Mouse (Mus musculus) adrenal gland, adult (tissue): ENCODE results near the gene Rnf166.

Experiments used
- DNase-seq, 2 experiments: peaks; one replicate each; pipeline ENCODE4 v3.0.0; 2022 to 2023; ENCODE audit warnings: low spot score in 1 of 2; ENCODE audit not compliant: inconsistent age in 2 of 2

The Rnf166 gene

DNA sequence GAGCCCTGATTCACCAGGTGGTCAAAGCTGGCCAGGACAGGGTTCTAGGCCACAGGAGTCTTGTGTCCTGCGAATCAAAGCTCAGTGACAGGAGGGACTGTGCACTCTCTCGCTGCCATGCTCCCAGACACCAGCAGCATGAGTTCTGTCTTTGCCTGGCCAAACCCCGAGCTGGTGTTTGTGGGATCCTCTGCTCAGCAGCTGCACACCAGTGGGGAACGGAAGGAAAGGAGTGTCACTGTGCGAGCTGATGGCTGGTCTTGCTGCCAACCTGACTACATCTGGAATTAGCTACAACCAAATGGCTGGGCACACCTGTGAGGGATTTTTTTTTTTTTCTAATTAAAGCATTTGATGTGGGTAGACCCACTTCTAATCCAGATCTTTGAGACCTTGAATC, 5.2 kb downstream of the Rnf166 start:
- DNase-seq, result no peak

DNA sequence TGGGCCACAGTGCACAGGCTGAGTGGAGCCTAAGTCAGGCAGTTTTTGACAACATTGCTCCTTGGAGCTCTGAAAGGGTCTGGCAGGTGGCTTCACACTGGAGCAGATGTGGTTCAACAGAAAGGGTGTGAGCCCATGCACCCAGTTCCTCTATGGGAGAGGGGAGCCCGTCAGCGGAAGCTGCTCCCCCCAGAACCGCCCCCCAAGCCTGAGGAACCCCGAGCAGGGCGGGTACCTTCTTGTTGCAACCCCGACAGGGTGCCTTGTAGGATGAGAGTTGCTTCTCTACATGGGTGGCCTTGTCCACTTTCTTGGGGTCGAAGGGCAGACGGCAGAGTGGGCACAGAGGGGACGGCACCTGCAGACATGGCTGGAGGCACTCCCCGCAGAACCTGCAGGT, 5.9 kb downstream of the Rnf166 start:
- DNase-seq, result no peak

DNA sequence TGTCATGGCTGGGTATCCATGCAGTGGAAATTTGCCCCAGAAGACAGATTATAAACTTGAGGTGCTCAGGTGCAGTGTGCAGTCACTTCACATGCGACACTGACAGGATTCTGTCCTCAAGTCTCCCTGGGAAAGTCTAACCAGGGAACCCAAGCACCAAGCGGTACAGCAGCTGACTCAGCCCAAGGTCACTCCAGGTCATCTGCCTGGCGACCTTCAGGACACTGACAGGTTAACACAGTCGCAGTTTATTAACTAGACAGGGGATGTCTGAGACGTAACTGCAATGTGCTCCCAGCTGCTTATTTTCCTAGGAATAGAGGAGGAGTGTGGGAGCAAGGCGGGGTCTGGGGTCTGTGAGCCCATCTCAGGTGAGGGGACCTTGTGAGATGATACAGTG, 6.5 kb downstream of the Rnf166 start:
- peak in 1 of 2 experiments; percentile 58 for DNase-seq

DNA sequence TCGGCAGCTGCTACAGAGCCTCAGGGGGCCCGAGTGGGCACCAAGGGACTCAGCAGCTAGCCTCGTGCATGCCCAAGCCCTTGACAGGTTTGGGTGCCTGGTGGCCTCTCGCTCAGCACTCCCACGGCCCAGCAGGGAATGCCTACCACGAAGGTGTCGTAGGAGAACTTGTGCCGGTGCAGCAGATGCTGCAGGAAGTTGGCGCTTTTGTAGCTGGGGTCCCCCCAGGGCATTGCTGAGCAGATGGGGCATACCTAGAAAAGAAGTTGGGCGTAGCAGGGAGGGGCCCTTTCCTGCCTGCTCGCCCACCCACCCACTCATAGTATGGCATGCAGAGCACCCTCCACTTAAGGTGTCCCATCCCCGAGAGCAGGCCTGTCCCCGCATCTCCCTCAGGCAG, 8.0 kb downstream of the Rnf166 start:
- no peak for DNase-seq

DNA sequence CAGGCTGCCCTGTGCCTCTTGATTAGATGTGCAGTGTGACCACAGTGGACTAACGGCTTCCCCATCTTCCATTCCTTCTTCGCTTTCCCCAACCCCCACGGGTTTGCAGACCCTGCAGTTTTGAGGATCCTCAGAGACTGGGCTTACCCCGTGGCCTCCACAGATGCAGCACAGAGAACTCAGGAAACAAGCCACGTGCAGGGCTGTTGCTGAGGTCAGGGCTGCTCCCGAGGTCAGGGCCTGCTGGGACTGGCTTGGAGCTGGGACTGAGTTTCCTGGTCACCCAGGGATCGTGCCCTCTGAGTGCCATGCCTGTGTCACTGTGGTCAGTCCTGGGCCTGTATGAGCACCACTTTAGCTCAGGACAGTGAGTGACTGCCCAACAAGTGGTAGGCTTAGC, 10.9 kb downstream of the Rnf166 start:
- DNase-seq, result peak; percentile 51 to 76

DNA sequence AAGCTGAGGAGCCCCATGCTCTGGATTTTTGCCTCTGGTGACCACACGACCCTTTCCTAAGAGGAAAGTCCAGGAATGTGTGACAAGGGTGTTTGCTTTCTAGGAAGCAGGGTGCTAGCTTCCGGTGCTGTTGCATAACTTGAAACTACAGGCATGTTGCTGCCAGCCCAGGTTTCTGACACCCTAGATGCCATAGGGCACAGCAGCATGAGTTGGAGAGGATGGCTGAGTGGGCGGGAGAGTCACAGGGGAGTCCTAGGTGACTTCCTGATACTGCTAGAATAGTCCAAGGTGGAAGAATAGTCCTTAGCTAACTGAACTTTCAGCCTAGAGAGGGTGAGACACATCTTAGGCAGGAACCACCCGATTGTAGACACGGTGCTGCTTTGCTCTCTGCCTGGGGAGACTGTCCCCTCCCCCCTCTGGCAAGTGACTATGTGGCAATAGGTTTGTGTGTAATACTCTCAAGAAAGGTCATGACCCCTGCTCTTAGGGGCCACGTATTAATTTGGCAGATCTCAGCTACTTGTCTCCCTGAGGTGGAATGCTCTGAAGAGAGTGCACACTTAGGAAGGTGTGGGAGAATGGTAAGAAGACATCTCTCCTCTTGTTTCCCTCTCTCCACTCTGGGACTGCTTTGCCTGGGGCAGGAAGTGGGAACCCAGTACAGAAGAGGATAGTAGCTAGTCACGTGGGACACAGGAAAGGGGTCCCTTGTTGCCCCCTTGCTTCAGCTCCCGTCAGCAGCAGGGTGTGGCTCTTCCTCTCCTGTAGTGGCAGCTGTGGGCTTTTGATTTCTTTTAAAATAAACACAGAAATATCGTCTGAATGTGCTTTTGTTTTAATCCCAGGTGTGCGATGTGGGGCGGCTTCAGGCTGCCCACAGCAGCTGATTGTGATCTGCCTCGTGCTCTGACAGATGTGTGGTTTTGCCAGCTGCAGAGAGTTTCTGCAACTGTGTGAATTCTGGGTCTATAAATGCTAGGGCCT, 11.9 kb downstream of the Rnf166 start:
- peak in 1 of 2 experiments; percentile 56 for DNase-seq

DNA sequence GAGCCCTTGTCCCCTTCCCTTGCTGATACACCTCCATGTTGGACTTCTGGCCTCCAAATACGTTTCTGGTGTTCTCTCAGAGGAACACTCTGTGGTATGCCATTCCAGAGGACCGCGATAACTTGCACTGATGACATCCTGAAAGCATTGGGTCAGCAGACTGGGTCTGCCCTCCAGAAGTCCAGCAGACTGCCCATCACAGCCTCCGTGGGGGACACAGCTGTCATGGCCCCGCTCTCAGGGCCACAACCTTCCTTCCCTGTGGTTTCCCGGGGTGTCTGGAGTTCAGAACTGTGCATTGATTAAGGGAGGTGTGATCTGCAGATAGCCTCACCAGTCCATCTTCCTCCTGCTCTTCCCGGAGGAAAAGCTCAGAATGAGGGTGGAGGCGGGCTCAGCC, 13.4 kb downstream of the Rnf166 start:
- DNase-seq, result no peak

DNA sequence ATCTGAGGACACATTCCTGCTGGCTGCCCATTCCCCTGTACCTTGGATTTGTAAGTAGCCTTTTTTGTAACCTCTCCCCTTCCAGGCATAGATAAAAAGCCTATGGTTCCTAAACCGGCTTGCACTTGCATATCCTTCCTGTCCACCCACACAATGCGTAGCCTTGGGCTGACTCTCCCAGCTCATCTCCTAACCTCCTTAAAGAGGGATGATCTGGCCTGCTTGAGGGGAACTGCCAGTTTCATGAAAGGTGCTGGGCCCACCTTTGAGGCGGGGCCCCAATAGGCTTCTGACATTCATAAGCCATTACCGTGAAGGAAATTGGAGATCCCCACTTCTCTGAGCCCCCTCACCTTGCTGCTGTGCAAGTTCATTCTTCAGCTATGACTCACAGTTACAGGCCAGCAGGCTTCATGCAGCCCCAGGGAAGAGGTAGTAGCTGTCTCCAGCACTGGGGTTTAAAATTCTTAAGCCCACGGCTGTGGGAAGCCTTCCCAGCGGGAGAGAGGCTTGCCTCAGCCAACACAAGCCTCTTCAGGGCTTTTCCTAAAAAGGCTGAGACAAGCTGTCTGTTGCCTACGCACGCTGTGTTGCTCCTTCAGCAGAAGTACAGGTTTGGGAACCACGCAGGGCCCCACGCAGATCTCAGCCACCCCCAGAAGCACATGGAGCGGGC, 14.3 kb downstream of the Rnf166 start:
- peak in 1 of 2 experiments; percentile 60 for DNase-seq

DNA sequence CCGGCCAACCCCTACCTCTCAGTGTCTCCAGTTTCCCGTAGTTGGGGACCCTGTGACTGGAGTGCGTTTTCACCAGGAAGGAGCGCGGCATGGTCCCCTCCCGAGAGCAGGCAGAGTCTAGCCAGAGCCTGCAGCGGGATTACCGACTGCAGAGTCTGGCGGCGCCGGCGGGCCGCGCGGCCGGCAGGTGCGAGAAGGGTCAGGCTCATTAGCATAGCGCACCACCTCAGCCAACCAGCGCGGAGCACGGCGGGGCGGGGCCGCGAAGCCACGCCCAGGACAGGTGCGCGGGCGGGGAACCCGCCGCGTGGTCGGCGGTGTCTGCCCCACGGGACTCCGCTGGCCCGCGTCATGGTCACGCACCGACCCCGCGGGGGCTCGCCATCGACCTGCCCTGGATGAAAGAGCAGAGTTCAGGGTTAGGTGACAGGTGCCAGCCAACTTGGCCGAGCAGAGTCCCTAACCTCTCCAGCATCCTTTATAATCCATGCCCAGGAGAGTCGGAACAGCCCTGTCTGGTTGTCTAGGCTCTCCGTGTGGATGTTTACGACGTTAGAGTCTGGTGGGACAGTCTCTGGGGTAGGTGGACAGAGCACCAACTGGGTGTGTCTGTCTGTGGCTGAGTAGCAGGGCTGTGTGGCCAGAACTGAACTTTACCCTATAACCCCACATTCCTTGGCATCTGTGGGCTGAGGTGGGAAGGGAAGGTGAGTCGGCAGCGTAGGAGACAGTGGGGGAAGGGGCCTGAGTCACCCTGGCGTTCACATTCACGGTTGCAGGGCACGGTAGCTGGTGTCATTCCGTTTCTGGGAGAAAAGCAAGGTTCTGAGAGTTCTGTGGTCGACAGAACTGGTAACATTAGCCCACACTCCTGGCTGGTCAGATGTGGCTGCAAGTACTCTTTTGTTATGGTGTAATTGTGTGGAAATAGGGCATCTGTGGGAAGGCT, 15.1 kb downstream of the Rnf166 start, which contains the start of gene Snai3:
Gene Snai3, minus strand, starts transcription at position 210 of the 949 bp plus-strand sequence.
- DNase-seq, result peak; percentile 66 to 71

DNA sequence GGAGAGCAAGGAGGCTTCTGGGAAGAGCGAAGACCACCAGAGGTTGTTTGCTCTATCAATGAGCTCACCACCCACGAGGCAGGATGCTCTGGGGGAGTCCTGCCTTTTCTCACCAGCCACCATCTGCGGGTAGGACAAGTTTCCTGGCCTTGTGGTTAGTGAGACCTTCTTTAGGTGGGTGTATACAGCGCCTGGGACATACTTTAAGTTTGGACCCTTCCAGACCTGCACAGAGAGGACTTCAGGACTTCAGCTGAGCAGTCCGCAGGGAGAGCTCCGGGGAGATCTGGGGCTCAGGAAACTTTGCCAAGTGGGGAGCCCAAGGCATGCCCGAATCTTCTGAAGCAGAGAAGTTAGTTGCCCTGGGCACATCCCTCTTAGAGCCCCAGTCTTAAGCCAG, 15.9 kb downstream of the Rnf166 start:
- no peak for DNase-seq

DNA sequence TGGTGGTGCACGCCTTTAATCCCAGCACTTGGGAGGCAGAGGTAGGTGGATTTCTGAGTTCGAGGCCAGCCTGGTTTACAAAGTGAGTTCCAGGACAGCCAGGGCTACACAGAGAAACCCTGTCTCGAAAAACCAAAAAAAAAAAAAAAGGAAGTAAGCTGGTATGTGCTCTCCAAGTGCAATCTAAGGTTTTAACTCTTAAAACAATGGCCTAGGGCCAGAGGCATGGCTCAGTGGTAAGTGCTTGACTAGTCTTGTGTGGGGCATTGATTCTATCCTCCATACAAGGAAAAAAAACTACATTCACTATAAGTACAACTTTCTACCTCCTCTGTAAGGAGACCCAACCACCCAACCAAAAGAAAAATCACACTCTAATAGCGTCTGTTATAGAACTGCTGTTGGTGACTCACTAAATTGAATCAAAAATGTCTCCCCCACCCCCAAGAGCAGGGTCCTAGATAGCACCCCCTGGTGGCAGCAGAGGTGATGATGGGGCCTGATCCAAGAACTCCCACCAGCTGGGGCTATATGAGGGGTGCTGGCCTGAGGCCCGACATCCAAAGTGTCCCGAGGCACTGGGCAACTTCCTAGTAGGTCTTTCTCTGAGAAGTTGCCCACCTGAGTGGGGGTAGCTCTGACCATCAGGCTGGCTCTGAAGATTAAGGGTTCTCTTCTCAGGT, 16.5 kb downstream of the Rnf166 start:
- peak in 1 of 2 experiments; percentile 35 for DNase-seq

DNA sequence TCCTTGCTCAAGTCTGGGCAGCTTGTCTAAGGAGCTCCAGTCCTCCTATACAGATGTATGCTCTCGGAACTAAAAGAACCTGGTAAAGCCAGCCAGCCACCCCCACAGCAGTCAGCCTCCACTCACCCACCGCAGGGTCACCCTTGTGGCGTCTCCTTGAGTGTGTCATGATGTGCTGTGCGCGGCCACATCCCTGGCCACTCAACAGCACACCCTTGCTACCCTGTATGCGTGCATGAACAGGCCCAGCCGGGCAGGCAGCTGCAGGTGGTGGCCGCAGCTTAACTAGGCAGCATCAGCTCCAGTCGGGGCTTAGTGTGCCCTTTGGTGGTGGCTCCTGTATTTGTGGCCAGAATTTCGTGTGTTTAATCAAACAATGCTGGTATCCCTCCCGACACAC, 18.7 kb downstream of the Rnf166 start:
- DNase-seq, result no peak

DNA sequence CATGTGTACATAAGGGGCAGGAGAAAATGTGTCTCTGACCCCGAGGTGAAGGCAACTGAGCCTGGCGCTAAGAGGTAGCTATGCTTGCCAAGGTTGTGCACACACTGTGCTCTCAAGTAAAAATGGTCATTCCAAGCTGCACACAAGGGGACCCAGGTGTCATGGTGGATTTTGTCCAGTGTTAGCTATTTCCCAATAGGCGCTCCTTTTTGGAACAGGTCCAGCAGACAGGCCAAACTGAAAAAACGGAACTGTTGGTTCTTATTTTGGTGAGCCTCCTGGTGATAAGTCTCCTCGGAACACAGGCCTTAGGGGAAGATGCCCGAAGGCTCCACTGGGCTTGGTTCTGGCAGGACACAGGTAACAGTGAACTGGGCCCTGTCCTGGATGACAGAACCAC, 21.5 kb downstream of the Rnf166 start:
- DNase-seq, result no peak

DNA sequence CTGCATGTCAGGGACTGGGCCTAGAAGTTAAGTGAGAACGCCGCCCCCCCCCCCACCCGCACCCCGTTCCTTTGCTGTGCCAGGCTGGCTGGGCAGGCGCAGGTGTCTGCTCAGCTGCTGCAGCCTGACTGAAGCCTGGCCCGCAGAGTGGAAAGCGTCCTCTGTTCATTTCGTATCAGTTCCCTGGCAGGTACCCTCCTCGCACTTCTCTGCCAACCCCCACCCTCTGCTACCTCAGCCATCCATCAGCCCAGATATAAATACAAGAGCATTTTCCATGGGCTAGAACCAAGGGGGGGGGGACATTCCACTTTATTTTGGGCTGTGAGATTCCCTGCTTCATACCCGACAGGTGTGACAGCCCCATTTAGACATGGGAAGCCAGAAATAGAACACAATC, 23.7 kb downstream of the Rnf166 start:
- DNase-seq, result no peak

DNA sequence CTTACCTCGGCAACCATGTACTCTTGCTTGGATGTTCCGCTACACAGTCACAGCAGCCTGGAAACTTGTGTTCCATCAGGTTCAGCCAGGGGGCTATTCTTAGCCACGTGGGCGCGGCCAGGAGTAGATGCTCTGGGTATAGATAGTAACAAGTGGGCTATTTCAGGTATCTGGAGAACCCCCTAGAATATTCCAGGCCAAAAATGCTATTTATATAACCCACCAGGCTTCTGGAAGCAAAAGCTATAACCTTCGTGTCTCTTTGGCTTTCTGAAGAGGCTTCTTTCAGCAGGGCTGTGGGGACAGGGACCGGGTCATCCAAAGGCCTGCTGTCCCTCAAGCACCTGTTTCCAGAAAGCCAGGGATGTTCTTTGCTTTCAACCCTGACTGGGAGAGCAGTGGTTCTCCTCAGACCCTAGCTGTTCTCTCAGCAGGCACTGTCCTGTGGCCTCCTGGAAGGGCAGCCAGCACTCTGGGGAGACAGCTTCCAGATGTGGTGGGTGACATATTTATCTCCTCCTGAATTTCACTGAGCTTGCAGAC, 24.6 kb downstream of the Rnf166 start:
- DNase-seq, result no peak

DNA sequence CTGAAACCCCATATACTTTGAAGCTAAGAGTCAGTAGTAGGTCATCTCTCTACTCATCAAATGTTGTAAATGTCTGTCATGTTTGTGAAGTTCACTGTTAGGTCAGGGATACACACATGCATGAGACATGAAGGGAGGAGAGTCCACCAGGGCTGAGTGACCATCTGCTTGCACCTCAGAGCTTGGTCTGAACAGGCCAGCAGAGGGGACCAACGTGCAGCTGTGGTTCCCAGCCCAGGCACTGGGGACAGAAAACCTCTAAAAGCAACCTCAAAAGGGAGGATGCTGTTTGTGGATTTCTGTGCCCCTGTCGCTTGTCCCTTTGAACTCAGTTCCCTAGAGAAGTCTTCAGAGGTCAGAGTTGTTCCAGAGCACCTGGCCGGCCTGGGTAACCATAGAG, 30.7 kb downstream of the Rnf166 start:
- DNase-seq, result no peak

DNA sequence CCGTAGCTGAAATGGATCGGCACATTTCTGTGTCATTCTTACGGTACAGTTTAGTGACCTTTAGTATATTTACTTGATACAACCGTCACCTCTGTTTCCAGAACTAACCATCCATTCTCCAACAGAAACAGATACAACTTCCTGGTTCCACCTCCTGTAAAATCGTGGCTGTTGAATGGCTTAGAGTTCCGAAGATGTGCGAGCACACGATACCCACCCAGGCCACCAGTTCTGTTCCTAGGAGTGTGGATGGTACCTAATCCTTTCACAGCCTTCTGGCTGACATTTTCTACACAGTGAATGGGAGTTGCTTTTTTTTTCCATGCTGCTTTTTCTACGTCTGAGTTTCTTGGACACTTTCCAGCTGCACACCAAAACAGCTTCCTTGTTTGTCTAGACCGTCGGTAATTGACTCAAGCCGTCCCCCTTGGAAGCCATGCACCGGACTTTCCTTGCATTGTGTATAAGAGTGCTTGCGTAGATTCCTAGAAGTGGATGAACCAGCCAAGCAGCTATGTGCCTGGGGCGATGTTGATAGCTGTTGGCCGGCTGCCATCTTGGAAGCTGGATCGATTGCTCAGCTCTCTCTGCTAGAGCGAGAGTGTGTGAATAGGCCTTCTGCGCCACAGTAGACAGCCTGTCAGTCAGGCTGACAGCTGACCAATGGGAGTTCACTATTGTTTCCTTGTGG, 31.7 kb downstream of the Rnf166 start:
- DNase-seq, result peak; percentile 86 to 95

DNA sequence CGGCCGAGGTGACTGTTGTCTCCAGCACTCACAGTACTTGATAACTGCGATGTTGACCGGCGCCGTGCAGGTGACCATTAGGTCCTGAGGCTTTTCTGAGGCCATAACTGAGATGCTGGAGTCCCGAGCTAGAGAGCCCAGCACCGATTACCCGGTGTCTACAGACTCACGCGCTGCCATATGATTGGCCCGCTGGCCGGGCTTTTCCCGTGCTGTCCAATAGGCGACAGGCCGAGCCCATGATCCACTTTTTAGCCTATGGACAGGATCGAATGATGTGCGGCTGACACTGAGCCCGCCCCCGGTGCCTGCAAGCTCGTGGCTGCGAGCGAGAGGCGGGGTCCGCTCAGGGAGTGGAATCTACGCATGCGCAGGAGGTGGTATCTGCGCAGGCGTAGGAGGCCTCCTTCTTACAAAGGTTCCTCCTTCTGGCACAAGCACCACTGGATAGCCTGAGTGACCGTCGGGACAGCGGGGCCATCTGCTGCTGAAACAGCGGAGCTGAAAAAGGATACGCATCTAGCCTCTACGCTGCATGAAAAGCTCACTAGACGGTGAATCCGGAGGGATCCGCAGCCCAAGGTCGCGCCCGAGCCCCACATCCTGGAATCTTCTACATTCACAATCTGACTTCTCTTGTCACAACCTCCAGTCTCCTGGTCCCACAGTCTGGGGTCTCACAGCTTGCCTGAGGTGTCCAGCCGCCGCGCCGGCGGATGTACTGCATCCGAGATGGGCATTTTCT, 32.4 kb downstream of the Rnf166 start, which contains the start of gene Mvd:
Gene Mvd, minus strand, starts transcription at position 161 of the 745 bp plus-strand sequence.
- peak; percentile 99 to 100 for DNase-seq

DNA sequence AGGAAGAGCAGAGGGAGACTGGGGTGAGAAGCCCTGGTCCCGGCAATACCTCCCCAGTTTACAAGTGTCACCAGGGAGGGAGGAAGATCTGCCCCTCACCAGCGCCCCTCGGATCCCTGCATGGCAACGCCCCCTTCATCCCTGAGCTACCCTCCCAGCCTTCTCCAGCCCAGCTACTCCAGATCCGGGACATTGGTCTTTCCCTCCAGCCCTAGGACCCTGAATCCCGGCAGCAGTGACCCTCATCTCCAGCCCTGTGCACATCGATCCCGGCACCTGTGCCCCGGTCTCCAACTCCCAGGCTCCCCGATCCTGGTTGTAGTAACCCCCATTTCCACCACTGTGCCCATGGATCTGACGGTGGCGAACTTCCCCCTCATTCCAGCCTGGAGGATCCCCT, 33.1 kb downstream of the Rnf166 start:
- DNase-seq, result no peak
